Mouse (Mus musculus): Measurements from ENCODE around the gene Trp53i11. TPM values are rescaled to one million over a fixed set of nuclear protein-coding genes. Genes with fewer than 3 reads are reported as not detected.
A peak's percentile ranks its signal among the peaks of the same experiment; 100 is the strongest.

The Trp53i11 gene
- 3.2 and 5.8 TPM in 2 replicates for polyA plus RNA-seq (2015; fragmentation: Nextera tagmentation; extraction: Ambion mirVana)

DNA sequence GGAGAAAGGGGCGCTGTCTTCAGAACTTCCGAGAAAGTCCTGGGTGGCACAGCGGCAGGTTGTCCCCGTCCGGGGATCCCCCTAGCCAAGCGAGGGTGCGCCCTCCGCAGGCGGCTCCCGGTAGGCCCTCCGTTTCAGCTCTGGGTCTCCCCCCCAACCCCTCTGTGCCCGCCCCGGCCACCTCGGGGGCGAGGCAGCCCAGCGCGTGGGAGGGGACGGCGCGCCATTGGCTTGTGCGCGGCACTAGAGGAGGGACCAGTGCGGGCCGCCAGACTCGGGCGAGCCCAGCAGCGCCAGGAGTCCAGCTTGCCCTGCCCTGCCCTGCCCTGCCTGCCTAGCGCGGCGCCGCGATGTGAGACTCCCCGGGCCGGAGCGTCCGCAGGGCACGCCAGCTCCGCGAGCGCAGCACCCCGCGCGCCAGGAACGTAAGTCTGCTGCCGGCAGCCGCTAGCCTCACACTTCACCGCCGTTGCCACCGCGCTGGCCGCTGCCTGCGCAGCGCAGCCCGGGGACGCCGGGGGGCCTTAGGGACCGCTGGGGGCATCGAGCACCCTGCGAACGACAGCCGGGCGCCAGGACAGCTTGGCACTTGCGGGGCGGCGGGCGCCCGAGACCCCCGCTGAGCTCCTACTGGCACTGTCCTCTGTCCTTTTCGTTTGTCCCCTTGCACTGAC lies at the start of gene Trp53i11:
Trp53i11 (plus strand) TSS at position 226 of the 674 bp plus-strand sequence.
- Histone ChIP-seq H3K27ac (ENCODE audit: low read length) (no peak within 1 kb of the TSS), H3K4me2 (ENCODE audit: low read depth, low read length) (peak within 1 kb of the TSS; percentile 70), H3K9me3 (replicated peaks; ENCODE audit: control insufficient read depth, low read length) (no peaks in the 10 kb centered on the region), H3K36me3 (ENCODE audit: control insufficient read depth, insufficient read depth) (no peaks in the 10 kb centered on the region), H3K9ac (ENCODE audit: low read depth, low read length) (peak within 1 kb of the TSS; percentile 49), H3K4me3 (ENCODE audit: low read depth, low read length) (peak within 1 kb of the TSS; percentile 58), H3K4me1 (ENCODE audit: control insufficient read depth, low read depth, low read length) (peaks cover 2% of the 10 kb centered on the region; the same call in 1 of the 2 replicates), H3K27me3 (ENCODE audit: control insufficient read depth, insufficient read depth, low read depth, low read length) (peaks cover 53% of the 10 kb centered on the region)
- peak; percentile 85 for ATAC-seq (ENCODE audit: low read depth)
- WGBS (ENCODE audit: insufficient replicate concordance): under 1% methylated on average over 64 of the region's 69 CpGs

DNA sequence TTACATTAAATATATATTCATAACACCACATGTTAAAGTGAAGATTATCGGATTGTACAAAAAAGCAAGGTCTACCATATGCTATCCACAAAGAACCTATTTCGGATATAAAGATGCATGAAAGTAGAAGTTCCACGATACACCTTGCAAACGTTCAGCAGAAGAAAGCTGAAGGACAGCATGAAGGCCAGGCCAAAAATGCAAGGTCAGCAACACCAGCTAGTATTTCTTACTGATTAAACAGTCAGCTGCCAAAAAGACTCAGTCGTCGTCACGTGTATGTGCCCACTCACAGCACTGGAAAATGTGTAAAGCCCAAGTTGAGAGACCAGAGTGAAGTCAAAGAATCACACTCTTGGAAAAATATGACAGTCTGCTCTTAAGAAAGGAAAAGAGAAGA lies 47.9 kb upstream of the Trp53i11 start:
- Histone ChIP-seq H3K4me1 (ENCODE audit: control insufficient read depth, low read depth, low read length) (no peaks in the 10 kb centered on the region), H3K27me3 (ENCODE audit: control insufficient read depth, insufficient read depth, low read depth, low read length) (no peaks in the 10 kb centered on the region), H3K4me2 (ENCODE audit: low read depth, low read length) (no peak overlapping the region), H3K27ac (ENCODE audit: low read length) (no peak overlapping the region), H3K36me3 (ENCODE audit: control insufficient read depth, insufficient read depth) (no peaks in the 10 kb centered on the region), H3K9me3 (replicated peaks; ENCODE audit: control insufficient read depth, low read length) (no peaks in the 10 kb centered on the region), H3K9ac (ENCODE audit: low read depth, low read length) (no peak overlapping the region), H3K4me3 (ENCODE audit: low read depth, low read length) (no peak overlapping the region)
- no peak for ATAC-seq (ENCODE audit: low read depth)
- WGBS (ENCODE audit: insufficient replicate concordance): 62% methylated on average over 7 of the region's 7 CpGs

DNA sequence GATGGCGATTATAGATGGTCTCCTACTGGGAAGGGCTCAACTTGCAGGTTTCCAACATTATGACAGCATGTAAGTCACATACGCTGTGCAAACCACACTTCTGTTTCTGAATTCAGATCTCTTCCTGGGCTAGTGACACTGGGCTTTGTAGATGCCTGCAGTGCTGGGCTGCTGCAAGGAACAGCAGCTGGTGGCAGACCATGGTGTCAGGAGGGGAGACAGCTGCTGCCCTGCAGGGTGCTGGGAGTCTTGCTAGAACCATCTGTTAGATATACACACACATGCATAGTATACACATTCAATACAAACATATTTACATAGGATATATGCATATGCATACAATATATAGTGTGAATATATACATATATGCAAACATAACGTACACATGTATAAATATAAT lies 46.0 kb upstream of the Trp53i11 start:
- Histone ChIP-seq H3K4me1 (ENCODE audit: control insufficient read depth, low read depth, low read length) (no peaks in the 10 kb centered on the region), H3K9ac (ENCODE audit: low read depth, low read length) (no peak overlapping the region), H3K4me3 (ENCODE audit: low read depth, low read length) (no peak overlapping the region), H3K27me3 (ENCODE audit: control insufficient read depth, insufficient read depth, low read depth, low read length) (no peaks in the 10 kb centered on the region), H3K9me3 (replicated peaks; ENCODE audit: control insufficient read depth, low read length) (no peaks in the 10 kb centered on the region), H3K36me3 (ENCODE audit: control insufficient read depth, insufficient read depth) (no peaks in the 10 kb centered on the region), H3K4me2 (ENCODE audit: low read depth, low read length) (no peak overlapping the region), H3K27ac (ENCODE audit: low read length) (no peak overlapping the region)
- 51% methylated on average over 3 of the region's 3 CpGs for WGBS (ENCODE audit: insufficient replicate concordance)
- ATAC-seq (ENCODE audit: low read depth): no peak

DNA sequence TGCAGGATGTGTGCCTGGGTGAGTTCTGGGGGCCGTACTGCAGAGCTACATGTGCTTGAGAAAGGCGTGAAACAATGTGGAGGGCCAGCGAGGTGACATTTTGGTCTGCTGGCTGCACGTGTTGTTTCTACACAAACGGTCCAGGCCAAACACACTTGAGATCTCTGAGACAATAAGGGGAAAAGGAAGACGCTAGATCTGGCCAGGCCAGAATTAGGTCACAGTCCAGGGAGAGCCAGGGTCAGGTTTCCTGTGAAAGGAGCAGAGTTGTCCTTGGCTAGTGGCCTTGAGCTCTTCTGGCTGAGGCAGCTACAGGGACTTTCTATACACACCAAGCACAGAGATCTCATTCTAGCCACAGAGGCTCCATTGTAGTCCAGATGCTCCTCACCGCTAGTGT lies 44.7 kb upstream of the Trp53i11 start:
- H3K4me3 ChIP-seq (ENCODE audit: low read depth, low read length): no peak overlapping the region
- WGBS (ENCODE audit: insufficient replicate concordance): 46% methylated on average over 7 of the region's 7 CpGs
- no peak overlapping the region for H3K27ac ChIP-seq (ENCODE audit: low read length)
- H3K4me1 ChIP-seq (ENCODE audit: control insufficient read depth, low read depth, low read length): no peaks in the 10 kb centered on the region
- no peaks in the 10 kb centered on the region for H3K9me3 ChIP-seq (replicated peaks; ENCODE audit: control insufficient read depth, low read length)
- no peak overlapping the region for H3K9ac ChIP-seq (ENCODE audit: low read depth, low read length)
- H3K27me3 ChIP-seq (ENCODE audit: control insufficient read depth, insufficient read depth, low read depth, low read length): no peaks in the 10 kb centered on the region
- H3K36me3 ChIP-seq (ENCODE audit: control insufficient read depth, insufficient read depth): no peaks in the 10 kb centered on the region
- ATAC-seq (ENCODE audit: low read depth): 0 out of 2 replicates have a peak, but pooled peaks have one; percentile 16
- H3K4me2 ChIP-seq (ENCODE audit: low read depth, low read length): no peak overlapping the region

DNA sequence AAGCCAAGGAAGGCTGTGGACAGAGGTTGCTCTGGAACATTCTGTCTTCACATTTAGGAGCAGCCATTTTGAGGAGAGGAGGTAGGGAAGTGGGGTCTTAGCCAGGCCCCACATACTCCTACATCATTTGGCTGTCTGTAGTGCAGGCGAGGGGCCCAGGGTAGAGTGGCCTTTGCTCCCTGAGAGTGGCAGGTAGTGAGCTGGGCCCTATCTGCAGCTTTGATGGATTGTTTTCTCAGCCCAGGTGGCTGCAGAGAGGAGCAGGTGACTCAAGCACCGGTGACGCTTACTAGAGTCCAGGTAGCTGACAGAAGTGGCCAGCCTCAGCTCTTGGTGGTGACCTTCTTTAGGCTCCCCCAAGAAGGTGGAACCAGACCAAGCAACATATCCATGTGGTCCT lies 43.2 kb upstream of the Trp53i11 start:
- Histone ChIP-seq H3K4me1 (ENCODE audit: control insufficient read depth, low read depth, low read length) (no peaks in the 10 kb centered on the region), H3K4me3 (ENCODE audit: low read depth, low read length) (no peak overlapping the region), H3K27me3 (ENCODE audit: control insufficient read depth, insufficient read depth, low read depth, low read length) (no peaks in the 10 kb centered on the region), H3K9ac (ENCODE audit: low read depth, low read length) (no peak overlapping the region), H3K9me3 (replicated peaks; ENCODE audit: control insufficient read depth, low read length) (no peaks in the 10 kb centered on the region), H3K27ac (ENCODE audit: low read length) (no peak overlapping the region), H3K4me2 (ENCODE audit: low read depth, low read length) (no peak overlapping the region), H3K36me3 (ENCODE audit: control insufficient read depth, insufficient read depth) (no peaks in the 10 kb centered on the region)
- no peak for ATAC-seq (ENCODE audit: low read depth)
- 70% methylated on average over 3 of the region's 3 CpGs for WGBS (ENCODE audit: insufficient replicate concordance)

DNA sequence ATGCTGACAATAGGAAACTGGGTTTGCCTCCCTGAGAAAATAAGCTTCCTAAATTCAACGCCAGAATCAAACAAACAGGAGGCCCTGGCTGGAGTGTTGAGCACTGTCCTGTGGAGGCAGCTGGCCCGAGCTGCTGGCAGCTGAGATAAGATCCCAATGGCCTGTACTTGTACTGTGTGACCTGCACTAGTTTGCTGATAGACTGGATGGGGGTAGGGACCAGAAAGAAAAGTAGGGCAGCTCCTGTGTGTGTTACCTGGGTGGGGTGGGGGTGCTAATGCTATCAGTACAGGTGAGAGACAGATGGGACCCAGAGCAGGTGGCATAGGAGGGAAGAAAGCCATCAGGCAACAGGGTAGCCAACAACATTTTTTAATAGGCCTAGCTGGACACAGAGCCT lies 37.3 kb upstream of the Trp53i11 start:
- no peak overlapping the region for H3K9ac ChIP-seq (ENCODE audit: low read depth, low read length)
- 13% methylated on average over 2 of the region's 2 CpGs for WGBS (ENCODE audit: insufficient replicate concordance)
- no peak overlapping the region for H3K4me2 ChIP-seq (ENCODE audit: low read depth, low read length)
- no peaks in the 10 kb centered on the region for H3K27me3 ChIP-seq (ENCODE audit: control insufficient read depth, insufficient read depth, low read depth, low read length)
- H3K4me1 ChIP-seq (ENCODE audit: control insufficient read depth, low read depth, low read length): no peaks in the 10 kb centered on the region
- no peak overlapping the region for H3K4me3 ChIP-seq (ENCODE audit: low read depth, low read length)
- H3K36me3 ChIP-seq (ENCODE audit: control insufficient read depth, insufficient read depth): no peaks in the 10 kb centered on the region
- ATAC-seq (ENCODE audit: low read depth): no peak
- no peak overlapping the region for H3K27ac ChIP-seq (ENCODE audit: low read length)
- H3K9me3 ChIP-seq (replicated peaks; ENCODE audit: control insufficient read depth, low read length): no peaks in the 10 kb centered on the region

DNA sequence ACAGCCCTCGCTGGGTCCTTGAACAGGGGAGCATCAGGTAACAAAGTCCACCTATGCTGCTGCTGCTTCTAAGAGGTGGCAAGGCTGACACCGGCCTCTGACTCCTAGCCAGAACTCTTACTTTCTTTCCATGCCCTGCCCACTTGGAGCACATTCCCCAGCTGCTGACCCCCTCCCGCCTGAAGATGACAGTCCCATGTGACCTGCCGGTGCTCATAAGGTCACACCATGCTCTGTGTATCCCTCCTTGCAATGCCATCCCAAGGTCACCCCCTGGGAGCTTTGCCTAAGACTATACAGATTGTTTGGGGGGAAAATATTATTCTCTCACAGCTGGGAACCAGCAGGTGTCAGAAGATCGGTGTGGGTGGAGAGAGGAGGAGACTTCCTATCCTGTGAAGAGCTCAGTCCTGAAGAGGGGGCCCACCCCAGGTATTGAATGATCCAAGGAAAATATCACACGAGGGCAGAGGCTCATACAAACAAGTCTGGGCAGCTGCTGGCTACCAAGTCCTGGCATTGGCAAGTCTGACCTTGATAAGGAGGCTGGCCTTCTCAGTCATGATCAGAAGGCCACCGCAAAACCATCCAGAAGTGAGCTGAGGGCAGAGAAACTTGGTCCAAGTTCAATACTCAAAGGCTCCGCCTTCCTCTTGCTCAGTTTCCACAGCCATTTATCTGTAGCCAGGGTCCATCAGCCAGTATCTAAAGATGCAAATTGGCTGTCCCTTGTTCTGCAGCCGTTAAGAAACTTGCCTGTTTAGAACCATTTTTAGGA lies 36.5 kb upstream of the Trp53i11 start:
- no peaks in the 10 kb centered on the region for H3K4me1 ChIP-seq (ENCODE audit: control insufficient read depth, low read depth, low read length)
- no peaks in the 10 kb centered on the region for H3K27me3 ChIP-seq (ENCODE audit: control insufficient read depth, insufficient read depth, low read depth, low read length)
- no peaks in the 10 kb centered on the region for H3K36me3 ChIP-seq (ENCODE audit: control insufficient read depth, insufficient read depth)
- H3K9ac ChIP-seq (ENCODE audit: low read depth, low read length): no peak overlapping the region
- no peak overlapping the region for H3K27ac ChIP-seq (ENCODE audit: low read length)
- no peak overlapping the region for H3K4me3 ChIP-seq (ENCODE audit: low read depth, low read length)
- H3K4me2 ChIP-seq (ENCODE audit: low read depth, low read length): no peak overlapping the region
- H3K9me3 ChIP-seq (replicated peaks; ENCODE audit: control insufficient read depth, low read length): no peaks in the 10 kb centered on the region
- ATAC-seq (ENCODE audit: low read depth): no peak
- 53% methylated on average over 9 of the region's 9 CpGs for WGBS (ENCODE audit: insufficient replicate concordance)

DNA sequence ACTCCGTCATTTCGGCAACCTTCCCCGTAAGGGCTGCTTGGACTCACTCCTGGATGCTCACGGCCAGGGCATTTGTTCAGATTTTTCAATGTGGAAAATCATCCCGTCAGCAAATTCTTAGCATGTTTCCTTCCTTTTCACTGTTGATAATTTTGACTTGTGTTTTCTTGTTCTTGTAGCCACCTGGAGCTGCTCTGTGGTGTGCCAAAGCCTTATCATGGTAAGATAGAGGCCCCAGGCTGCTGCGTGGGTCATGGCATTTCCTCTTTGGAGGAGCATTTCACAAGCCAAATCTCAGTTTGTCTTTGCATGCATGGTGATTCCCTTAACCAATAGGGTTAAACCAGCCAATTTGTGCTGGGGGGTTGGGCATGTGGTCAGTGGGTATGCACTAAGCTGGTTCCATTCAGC lies 35.2 kb upstream of the Trp53i11 start:
- no peaks in the 10 kb centered on the region for H3K36me3 ChIP-seq (ENCODE audit: control insufficient read depth, insufficient read depth)
- ATAC-seq (ENCODE audit: low read depth): no peak
- H3K27ac ChIP-seq (ENCODE audit: low read length): no peak overlapping the region
- H3K4me1 ChIP-seq (ENCODE audit: control insufficient read depth, low read depth, low read length): no peaks in the 10 kb centered on the region
- H3K4me3 ChIP-seq (ENCODE audit: low read depth, low read length): no peak overlapping the region
- 52% methylated on average over 6 of the region's 6 CpGs for WGBS (ENCODE audit: insufficient replicate concordance)
- no peak overlapping the region for H3K9ac ChIP-seq (ENCODE audit: low read depth, low read length)
- H3K27me3 ChIP-seq (ENCODE audit: control insufficient read depth, insufficient read depth, low read depth, low read length): no peaks in the 10 kb centered on the region
- no peaks in the 10 kb centered on the region for H3K9me3 ChIP-seq (replicated peaks; ENCODE audit: control insufficient read depth, low read length)
- H3K4me2 ChIP-seq (ENCODE audit: low read depth, low read length): no peak overlapping the region

DNA sequence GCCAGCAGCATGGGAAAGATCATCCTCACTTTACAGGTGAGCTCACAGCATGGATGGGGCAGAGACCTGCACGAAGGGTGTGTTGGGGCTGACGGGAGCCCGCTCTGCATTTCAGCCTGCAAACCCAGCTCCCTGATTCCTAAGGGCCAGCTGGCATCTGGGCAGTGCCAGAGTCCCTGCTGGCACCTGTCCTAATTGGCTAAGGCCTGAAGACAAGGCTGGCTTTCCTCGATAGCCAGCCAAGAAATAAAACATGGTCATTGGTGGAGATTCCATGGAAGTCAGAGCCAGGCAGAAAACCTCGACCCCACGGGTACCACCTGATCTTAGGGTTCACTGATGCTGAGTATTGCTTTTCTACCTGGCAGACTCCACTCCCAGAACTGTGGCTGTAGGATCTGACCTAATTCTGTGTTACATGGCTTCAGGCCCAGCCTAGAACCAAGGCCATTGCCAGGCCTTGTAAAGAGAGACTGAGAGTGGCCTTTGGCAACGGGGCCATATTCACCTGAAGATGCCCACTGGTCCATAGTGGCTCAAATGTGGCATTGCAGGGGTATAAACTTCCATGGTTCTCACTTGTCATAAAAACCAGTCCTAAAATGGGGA lies 34.4 kb upstream of the Trp53i11 start:
- H3K36me3 ChIP-seq (ENCODE audit: control insufficient read depth, insufficient read depth): no peaks in the 10 kb centered on the region
- no peak overlapping the region for H3K4me3 ChIP-seq (ENCODE audit: low read depth, low read length)
- no peaks in the 10 kb centered on the region for H3K27me3 ChIP-seq (ENCODE audit: control insufficient read depth, insufficient read depth, low read depth, low read length)
- H3K4me2 ChIP-seq (ENCODE audit: low read depth, low read length): no peak overlapping the region
- WGBS (ENCODE audit: insufficient replicate concordance): 59% methylated on average over 7 of the region's 7 CpGs
- no peaks in the 10 kb centered on the region for H3K4me1 ChIP-seq (ENCODE audit: control insufficient read depth, low read depth, low read length)
- no peak overlapping the region for H3K27ac ChIP-seq (ENCODE audit: low read length)
- no peak overlapping the region for H3K9ac ChIP-seq (ENCODE audit: low read depth, low read length)
- no peak for ATAC-seq (ENCODE audit: low read depth)
- no peaks in the 10 kb centered on the region for H3K9me3 ChIP-seq (replicated peaks; ENCODE audit: control insufficient read depth, low read length)
